Mouse (Mus musculus) forebrain, embryonic 14.5 days (tissue): ENCODE data around the gene Baiap2. TPM values are rescaled to one million over a fixed set of nuclear protein-coding genes. Genes with fewer than 3 reads are reported as not detected.

Experiments used
- ATAC-seq: fragments of 200-750 bp; cut with Nextera tagmentation; 2 replicates; pipeline ENCODE4 v1.8.0; 2017; ENCODE audit warnings: mild to moderate bottlenecking, moderate library complexity
- DNase-seq: peaks from one replicate; pipeline ENCODE4 v3.0.0-alpha.2; 2015; ENCODE audit warnings: low spot score
- H3K27ac ChIP-seq: fragments of 300-500 bp; sonication (generic); 2 replicates; pipeline ENCODE4 v1.5.1; 2014; ENCODE audit warnings: low read depth, mild to moderate bottlenecking, control low read depth, low read length, moderate library complexity
- H3K27me3 ChIP-seq: fragments of 300-500 bp; sonication (generic); replicated peaks from 2 replicates; pipeline ENCODE4 v1.6.1; 2014; ENCODE audit warnings: low read length, control low read depth, mixed read lengths; ENCODE audit not compliant: control insufficient read depth, insufficient read depth
- H3K36me3 ChIP-seq: fragments of 300-500 bp; sonication (generic); 2 replicates; pipeline ENCODE4 v1.6.1; 2014; ENCODE audit warnings: low read length, control low read depth; ENCODE audit not compliant: control insufficient read depth, insufficient read depth
- H3K4me1 ChIP-seq: fragments of 300-500 bp; sonication (generic); 2 replicates; pipeline ENCODE4 v1.6.1; 2014; ENCODE audit warnings: antibody characterized with exemption, low read length, control low read depth; ENCODE audit not compliant: control insufficient read depth, insufficient read depth
- H3K4me2 ChIP-seq: fragments of 300-500 bp; sonication (generic); 2 replicates; pipeline ENCODE4 v1.6.1; 2014; ENCODE audit warnings: mild to moderate bottlenecking, control low read depth, low read length
- H3K4me3 ChIP-seq: fragments of 300-500 bp; sonication (generic); 2 replicates; pipeline ENCODE4 v1.5.1; 2014; ENCODE audit warnings: low read depth, low read length, control low read depth
- H3K9ac ChIP-seq: fragments of 300-500 bp; sonication (generic); 2 replicates; pipeline ENCODE4 v1.6.1; 2014; ENCODE audit warnings: mild to moderate bottlenecking, low read length, control low read depth, moderate library complexity
- H3K9me3 ChIP-seq: fragments of 300-500 bp; sonication (generic); replicated peaks from 2 replicates; pipeline ENCODE4 v1.6.1; 2016; ENCODE audit warnings: low read length, control low read depth, mixed read lengths; ENCODE audit not compliant: control insufficient read depth
- WGBS: fragments of 180-500 bp; shearing (Covaris S2); extraction: QIAGEN DNeasy Blood & Tissue Kit; methylation state at CpG from one replicate; pipeline ENCODE4 v1.1.7; 2014; 5-methylcytosine and 5-hydroxymethylcytosine counted together
- polyA plus RNA-seq: library from polyadenylated mRNA; unstranded; fragments of >200 nt; fragmentation: Nextera tagmentation; extraction: Ambion mirVana; gene quantifications from 2 replicates; pipeline ENCODE4 v1.2.1, GENCODE M21; 2014

The Baiap2 gene
- polyA plus RNA-seq, 1 experiment from 2014 or later: 18.7 TPM

DNA sequence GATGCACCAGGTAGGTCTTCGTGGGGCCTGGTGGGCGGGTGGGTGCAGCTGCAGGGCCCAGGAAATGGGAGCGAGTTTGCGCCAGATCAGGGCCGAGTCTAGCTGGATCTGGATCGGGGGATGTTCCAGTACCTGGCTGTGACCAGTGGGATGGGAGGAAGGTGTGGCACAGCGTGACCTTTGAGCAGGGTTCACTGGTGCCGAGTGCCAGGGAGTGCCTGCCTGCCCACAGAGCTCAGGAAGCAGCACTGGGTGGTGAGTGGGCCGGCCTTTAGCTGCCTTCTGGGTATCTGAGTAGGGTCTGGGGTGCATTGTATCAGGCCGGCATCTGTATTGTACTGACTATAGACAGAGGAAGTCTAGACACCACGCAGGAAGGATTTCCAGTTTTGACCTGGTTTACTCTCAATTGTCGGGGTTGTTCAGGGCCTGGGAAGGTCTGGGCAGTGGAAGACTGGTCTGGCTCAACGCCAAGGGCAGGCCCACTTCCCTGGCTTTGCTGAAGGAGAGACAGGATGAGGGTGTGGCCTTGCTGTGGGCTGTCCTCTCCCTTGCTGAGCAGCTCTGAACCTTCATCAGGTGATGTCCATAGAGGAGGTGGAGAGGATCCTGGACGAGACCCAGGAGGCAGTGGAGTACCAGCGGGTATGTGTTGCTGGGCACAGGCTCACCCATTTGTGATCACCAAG lies 26.3 kb upstream of the Baiap2 start:
- no peak overlapping the region for H3K9ac ChIP-seq
- H3K27ac ChIP-seq: no peak overlapping the region
- H3K4me1 ChIP-seq: peaks cover 13% of the 10 kb centered on the region
- no peak for ATAC-seq
- H3K9me3 ChIP-seq: no peaks in the 10 kb centered on the region
- H3K4me3 ChIP-seq: no peak overlapping the region
- no peak overlapping the region for H3K4me2 ChIP-seq
- DNase-seq: no peak
- 94% methylated on average over 15 of the region's 15 CpGs for WGBS
- H3K36me3 ChIP-seq: peaks cover 47% of the 10 kb centered on the region
- H3K27me3 ChIP-seq: no peaks in the 10 kb centered on the region

DNA sequence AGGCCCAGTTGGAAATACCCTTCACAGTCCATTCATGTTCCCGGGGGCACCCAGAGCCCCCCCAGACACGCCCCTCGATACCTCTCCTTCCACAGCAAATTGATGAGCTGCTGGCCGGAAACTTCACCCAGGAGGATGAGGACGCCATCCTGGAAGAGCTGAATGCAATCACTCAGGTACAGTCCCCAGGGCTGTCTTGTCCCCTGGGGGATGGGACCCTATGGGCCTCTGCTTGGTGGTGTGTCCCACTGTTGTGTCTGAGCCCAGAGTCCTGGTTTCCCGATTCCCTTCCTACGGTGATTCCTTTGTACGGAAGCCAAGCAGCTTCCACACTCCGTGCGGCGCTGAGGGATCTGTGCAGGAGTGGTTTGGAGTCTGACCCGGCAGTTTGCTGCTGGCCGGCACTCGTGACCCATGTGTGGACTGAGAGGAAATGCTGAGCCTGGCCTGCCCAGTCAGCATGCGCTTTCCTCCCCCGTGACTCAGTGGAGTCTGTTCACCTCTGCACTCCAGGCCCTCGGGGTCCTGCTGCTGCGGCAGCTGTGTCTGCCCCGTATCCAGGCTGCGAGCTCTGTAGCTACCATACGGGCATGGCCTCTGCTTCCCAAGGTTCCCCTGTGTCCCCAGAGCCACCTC lies 25.6 kb upstream of the Baiap2 start:
- Histone ChIP-seq H3K4me2 (no peak overlapping the region), H3K4me3 (no peak overlapping the region), H3K27me3 (no peaks in the 10 kb centered on the region), H3K36me3 (peaks cover 47% of the 10 kb centered on the region), H3K27ac (no peak overlapping the region), H3K9me3 (no peaks in the 10 kb centered on the region), H3K9ac (no peak overlapping the region), H3K4me1 (peaks cover 13% of the 10 kb centered on the region)
- 88% methylated on average over 21 of the region's 21 CpGs for WGBS
- no peak for ATAC-seq
- no peak for DNase-seq

DNA sequence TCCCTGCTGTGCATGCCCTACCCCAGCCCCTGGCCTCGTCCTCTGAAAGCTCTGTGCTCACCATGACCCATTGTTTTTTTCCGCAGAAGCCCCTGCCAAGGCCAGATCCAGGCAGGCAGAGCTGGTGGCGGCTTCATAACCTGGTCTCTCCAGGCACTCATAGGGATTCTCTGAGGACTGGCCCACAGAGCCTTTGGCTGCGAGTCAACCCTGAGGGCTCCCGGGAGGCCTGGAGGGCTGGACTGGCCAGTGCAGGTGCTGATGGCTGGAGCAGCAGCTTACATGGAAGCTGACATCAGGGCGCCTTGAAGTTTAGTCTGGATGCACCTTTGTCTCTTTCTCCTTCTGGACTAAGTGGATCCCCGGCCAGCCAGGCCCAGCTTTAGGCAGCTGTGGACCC lies 24.0 kb upstream of the Baiap2 start:
- no peak overlapping the region for H3K9ac ChIP-seq
- no peak overlapping the region for H3K4me2 ChIP-seq
- H3K27me3 ChIP-seq: no peaks in the 10 kb centered on the region
- WGBS: 81% methylated on average over 7 of the region's 7 CpGs
- H3K36me3 ChIP-seq: peaks cover 47% of the 10 kb centered on the region
- DNase-seq (no peak), ATAC-seq (no peak)
- no peaks in the 10 kb centered on the region for H3K9me3 ChIP-seq
- no peak overlapping the region for H3K4me3 ChIP-seq
- H3K27ac ChIP-seq: no peak overlapping the region
- peaks cover 6% of the 10 kb centered on the region for H3K4me1 ChIP-seq

DNA sequence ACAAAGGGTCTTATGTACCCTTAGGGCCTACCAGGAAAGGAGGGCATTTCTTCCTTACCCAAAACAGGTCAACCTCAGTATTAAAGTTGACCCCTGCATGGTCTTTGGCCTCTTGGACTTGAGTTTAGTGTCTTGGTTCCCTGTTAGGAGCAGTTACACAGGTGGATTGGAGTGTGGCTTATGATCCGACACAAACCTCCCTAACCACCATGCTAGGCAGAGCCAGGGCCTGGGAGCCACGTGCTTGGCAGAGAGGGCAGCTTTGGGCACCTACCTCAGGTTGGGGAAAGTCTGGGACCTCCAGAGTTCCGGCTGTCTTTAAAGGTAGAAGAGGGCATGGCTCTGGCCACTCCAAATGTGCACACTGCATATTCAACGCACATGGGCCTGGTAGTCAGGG lies 23.1 kb upstream of the Baiap2 start:
- ATAC-seq: no peak
- no peak overlapping the region for H3K9ac ChIP-seq
- no peak overlapping the region for H3K4me3 ChIP-seq
- no peaks in the 10 kb centered on the region for H3K9me3 ChIP-seq
- peaks cover 47% of the 10 kb centered on the region for H3K36me3 ChIP-seq
- WGBS: 95% methylated on average over 4 of the region's 4 CpGs
- H3K27ac ChIP-seq: no peak overlapping the region
- H3K27me3 ChIP-seq: no peaks in the 10 kb centered on the region
- no peak overlapping the region for H3K4me2 ChIP-seq
- no peak for DNase-seq
- peaks cover 4% of the 10 kb centered on the region for H3K4me1 ChIP-seq

DNA sequence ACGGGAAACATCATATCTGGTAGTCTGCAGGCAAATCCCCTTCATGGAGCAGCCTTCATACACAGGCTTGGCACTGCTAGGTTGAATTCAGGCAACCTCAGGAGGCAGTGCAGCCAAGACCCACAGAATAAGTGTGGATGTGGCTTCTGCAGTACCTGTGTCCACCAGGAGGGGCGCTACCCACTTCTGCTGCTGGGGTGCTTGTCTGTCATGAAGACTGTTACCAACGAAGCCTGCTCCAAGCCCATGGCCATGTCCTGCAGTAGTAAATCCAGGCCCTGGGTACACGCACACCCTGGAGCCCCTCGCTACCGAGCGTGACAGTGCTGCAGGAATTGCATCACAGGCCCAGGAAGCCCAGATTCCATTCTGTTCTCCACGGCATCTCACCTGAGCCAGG lies 22.7 kb upstream of the Baiap2 start:
- Histone ChIP-seq H3K9ac (no peak overlapping the region), H3K27me3 (no peaks in the 10 kb centered on the region), H3K4me3 (no peak overlapping the region), H3K9me3 (no peaks in the 10 kb centered on the region), H3K27ac (no peak overlapping the region), H3K4me2 (no peak overlapping the region), H3K36me3 (peaks cover 47% of the 10 kb centered on the region), H3K4me1 (no peaks in the 10 kb centered on the region; the same call in 1 of the 2 replicates)
- ATAC-seq: 0 out of 2 replicates have a peak, but pooled peaks have one; percentile 32
- DNase-seq: peak; percentile 49
- 61% methylated on average over 8 of the region's 8 CpGs for WGBS

DNA sequence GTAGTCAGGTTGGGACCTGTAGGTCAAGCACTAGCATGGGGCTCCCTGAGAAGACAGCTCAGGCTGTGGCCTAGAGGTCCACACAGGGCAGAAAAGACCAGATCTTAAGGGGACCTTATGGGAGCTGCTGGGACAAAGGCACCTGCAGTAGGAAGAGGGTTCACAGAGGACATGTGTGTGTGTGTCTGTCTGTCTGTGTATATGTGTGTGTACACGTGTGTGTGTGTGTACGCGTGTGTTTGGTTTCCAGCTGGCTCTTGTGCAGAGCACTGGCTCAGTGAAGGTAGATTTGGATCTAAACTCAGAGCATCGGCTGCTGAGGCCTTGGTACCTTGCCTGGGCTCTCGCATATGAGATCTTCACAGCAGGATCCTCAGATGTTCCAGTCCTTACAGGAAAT lies 21.9 kb upstream of the Baiap2 start:
- 93% methylated on average over 5 of the region's 5 CpGs for WGBS
- ATAC-seq (no peak), DNase-seq (no peak)
- Histone ChIP-seq H3K9me3 (no peaks in the 10 kb centered on the region), H3K9ac (no peak overlapping the region), H3K36me3 (peaks cover 47% of the 10 kb centered on the region), H3K27me3 (no peaks in the 10 kb centered on the region), H3K4me1 (no peaks in the 10 kb centered on the region), H3K4me3 (no peak overlapping the region), H3K27ac (no peak overlapping the region), H3K4me2 (no peak overlapping the region)

DNA sequence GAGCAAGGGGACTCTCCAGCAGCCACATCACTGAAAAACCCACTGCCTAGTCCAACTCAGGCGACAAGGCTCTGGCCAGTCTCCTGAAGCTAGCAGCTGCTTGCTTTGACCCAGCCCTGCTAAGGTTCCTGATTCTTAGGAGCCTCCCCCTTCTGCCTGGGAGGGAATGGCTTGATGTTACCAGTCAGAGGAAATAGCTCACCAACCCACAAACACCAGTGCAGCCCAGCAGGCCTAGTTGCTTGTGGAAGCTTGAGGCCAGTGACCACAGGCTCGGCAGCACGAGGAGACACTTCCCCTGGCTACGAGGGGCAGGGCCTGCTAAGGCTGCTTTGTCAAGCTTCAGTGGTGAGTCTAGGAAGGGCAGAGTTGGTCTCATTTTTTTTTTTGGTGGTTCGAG lies 17.4 kb upstream of the Baiap2 start:
- Histone ChIP-seq H3K9ac (no peak overlapping the region), H3K27ac (no peak overlapping the region), H3K4me1 (no peaks in the 10 kb centered on the region), H3K9me3 (no peaks in the 10 kb centered on the region), H3K27me3 (no peaks in the 10 kb centered on the region), H3K36me3 (peaks cover 3% of the 10 kb centered on the region; the same call in 1 of the 2 replicates), H3K4me3 (no peak overlapping the region), H3K4me2 (no peak overlapping the region)
- ATAC-seq: no peak
- no peak for DNase-seq
- 82% methylated on average over 5 of the region's 5 CpGs for WGBS

DNA sequence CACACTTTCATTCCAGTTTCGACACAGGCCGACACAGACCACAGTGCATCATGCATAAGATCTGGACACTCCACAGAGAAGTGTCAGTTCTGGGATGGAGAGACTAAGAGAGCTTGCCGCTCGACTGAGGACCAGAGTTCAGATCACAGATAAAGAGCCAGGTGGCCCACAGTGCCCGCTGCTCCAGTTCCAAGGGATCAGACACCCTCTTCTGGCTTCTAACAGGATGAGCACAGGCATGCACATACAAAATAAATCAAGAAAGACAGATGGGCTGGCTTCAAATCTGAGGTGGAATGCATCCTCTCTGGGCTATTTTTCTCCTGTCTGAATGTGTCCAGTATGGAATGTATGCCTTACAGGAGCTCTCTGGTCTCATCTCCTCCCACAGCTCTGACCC lies 15.8 kb upstream of the Baiap2 start:
- no peaks in the 10 kb centered on the region for H3K4me1 ChIP-seq
- no peaks in the 10 kb centered on the region for H3K36me3 ChIP-seq
- WGBS: 87% methylated on average over 5 of the region's 5 CpGs
- H3K27me3 ChIP-seq: no peaks in the 10 kb centered on the region
- DNase-seq: no peak
- ATAC-seq: no peak
- H3K9ac ChIP-seq: no peak overlapping the region
- no peak overlapping the region for H3K4me3 ChIP-seq
- no peak overlapping the region for H3K27ac ChIP-seq
- H3K9me3 ChIP-seq: no peaks in the 10 kb centered on the region
- no peak overlapping the region for H3K4me2 ChIP-seq

DNA sequence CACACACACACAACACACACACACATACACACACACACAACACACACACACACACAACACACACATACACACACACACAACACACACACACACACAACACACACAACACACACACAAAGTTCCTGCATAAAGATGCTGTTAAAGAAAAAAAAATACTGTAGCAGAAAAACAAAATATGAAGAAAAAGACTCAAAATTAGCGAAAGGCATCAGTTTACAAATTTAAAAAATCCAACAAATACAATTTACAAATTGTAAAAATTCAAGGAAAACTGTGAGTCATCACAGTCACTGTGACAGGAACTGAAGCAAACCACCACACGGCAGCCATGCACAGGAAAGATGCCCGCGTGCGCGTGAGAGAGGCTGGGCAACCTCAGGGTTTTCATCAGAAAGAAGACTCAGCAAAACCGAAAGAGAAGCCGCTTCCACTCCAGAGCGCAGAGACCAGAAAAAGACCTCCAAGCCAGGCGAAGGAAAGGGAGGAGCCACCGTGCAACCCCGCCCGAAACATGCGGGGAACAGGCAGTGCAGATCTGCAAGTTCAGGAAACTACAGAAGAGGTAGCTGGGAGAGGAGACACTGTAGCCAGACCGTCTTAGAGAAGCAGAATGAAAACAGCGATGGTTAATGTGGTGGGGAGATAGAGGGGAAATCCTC lies 14.4 kb upstream of the Baiap2 start:
- no peaks in the 10 kb centered on the region for H3K4me1 ChIP-seq
- no peak overlapping the region for H3K4me3 ChIP-seq
- no peaks in the 10 kb centered on the region for H3K9me3 ChIP-seq
- ATAC-seq: no peak
- H3K27me3 ChIP-seq: no peaks in the 10 kb centered on the region
- no peak overlapping the region for H3K4me2 ChIP-seq
- no peak overlapping the region for H3K27ac ChIP-seq
- WGBS: 72% methylated on average over 16 of the region's 16 CpGs
- no peak overlapping the region for H3K9ac ChIP-seq
- H3K36me3 ChIP-seq: no peaks in the 10 kb centered on the region
- no peak for DNase-seq
